Mouse (Mus musculus) testis, adult 2 months (tissue): ENCODE data around the gene Dbn1.

Source experiments
- CTCF ChIP-seq: fragments of 200-500 bp; IDR thresholded peaks from 2 replicates; pipeline ENCODE4 v1.5.1; 2012; ENCODE audit warnings: low read depth, mild to moderate bottlenecking, inconsistent platforms, low read length, moderate library complexity; ENCODE audit not compliant: control insufficient read depth, insufficient read depth, insufficient replicate concordance
- POLR2A ChIP-seq: fragments of 200-500 bp; IDR thresholded peaks from 2 replicates; pipeline ENCODE4 v1.6.1; 2012; ENCODE audit warnings: low read depth, mild to moderate bottlenecking, inconsistent platforms, low read length, moderate library complexity; ENCODE audit not compliant: control insufficient read depth

DNA sequence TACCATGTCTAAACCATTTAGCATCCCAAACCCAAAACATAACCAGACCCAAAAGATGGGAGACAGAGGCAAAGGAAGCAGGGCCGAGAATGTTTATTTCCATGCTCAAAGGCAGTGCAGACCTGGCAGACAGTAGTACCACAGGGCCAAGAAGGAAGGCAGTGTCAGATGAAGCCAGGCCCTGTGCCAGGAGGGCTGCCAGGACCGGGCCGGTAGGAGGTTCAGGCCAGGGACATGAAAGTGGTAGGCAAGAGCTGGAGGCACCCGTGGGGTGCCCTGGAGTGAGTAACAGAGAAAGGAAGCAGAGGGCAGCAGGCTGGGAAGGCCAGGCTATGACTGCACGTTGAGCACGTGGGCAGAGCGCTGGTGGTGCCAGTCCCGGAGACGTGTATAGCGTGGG, 18.8 kb upstream of the Dbn1 start:
- no peak for TF ChIP-seq CTCF
- no peak for TF ChIP-seq POLR2A
